Mouse (Mus musculus): Measurements from ENCODE around the gene Cmah. TPM values are rescaled to one million over a fixed set of nuclear protein-coding genes. Genes with fewer than 3 reads are reported as not detected.

The Cmah gene
- total RNA-seq, 2 experiments from 2014 or later, result 0.40 to 0.58 TPM

Other genes starting within 250 kb of the Cmah start
- 10 to 100 TPM; 57.9 to 82.4 TPM for gene Carmil1, start 46.6 kb upstream of the Cmah start, total RNA-seq (2021)

All from left cerebral cortex, postnatal 4 days (tissue).